Mouse (Mus musculus) embryonic facial prominence, embryonic 14.5 days (tissue): ENCODE measurements at regions not wholly inside any gene's neighbourhood (a gene's known extent, or its start where the extent isn't known, plus 50 kb on each side); places are given as distances from the start of the nearest gene placed in this dataset.

ENCODE experiments used
- ATAC-seq: fragments of 200-750 bp; cut with Nextera tagmentation; 2 replicates; pipeline ENCODE4 v1.8.0; 2017; ENCODE audit warnings: low read depth, moderate number of reproducible peaks, moderate TSS enrichment
- DNase-seq: peaks from one replicate; pipeline ENCODE4 v3.0.0-alpha.2; 2015; ENCODE audit warnings: low spot score
- H3K27ac ChIP-seq: fragments of 300-500 bp; sonication (generic); replicated peaks from 2 replicates; pipeline ENCODE4 v1.5.1; 2014; ENCODE audit warnings: low read depth, mild to moderate bottlenecking, low read length, moderate library complexity
- H3K27me3 ChIP-seq: fragments of 300-500 bp; sonication (generic); replicated peaks from 2 replicates; pipeline ENCODE4 v1.6.1; 2014; ENCODE audit warnings: low read length; ENCODE audit not compliant: control insufficient read depth, insufficient read depth
- H3K36me3 ChIP-seq: fragments of 300-500 bp; sonication (generic); 2 replicates; pipeline ENCODE4 v1.6.1; 2014; ENCODE audit warnings: low read length, mixed read lengths; ENCODE audit not compliant: control insufficient read depth, insufficient read depth
- H3K4me1 ChIP-seq: fragments of 300-500 bp; sonication (generic); 2 replicates; pipeline ENCODE4 v1.6.1; 2014; ENCODE audit warnings: antibody characterized with exemption, low read length; ENCODE audit not compliant: control insufficient read depth, insufficient read depth
- H3K4me2 ChIP-seq: fragments of 300-500 bp; sonication (generic); 2 replicates; pipeline ENCODE4 v1.6.1; 2014; ENCODE audit warnings: low read depth, mild to moderate bottlenecking, low read length, moderate library complexity, mixed read lengths
- H3K4me3 ChIP-seq: fragments of 300-500 bp; sonication (generic); 2 replicates; pipeline ENCODE4 v1.5.1; 2014; ENCODE audit warnings: low read depth, mild to moderate bottlenecking, low read length
- H3K9ac ChIP-seq: fragments of 300-500 bp; sonication (generic); 2 replicates; pipeline ENCODE4 v1.6.1; 2014; ENCODE audit warnings: low read depth, mild to moderate bottlenecking, low read length, moderate library complexity, mixed read lengths
- H3K9me3 ChIP-seq: fragments of 300-500 bp; sonication (generic); 2 replicates; pipeline ENCODE4 v1.6.1; 2016; ENCODE audit warnings: low read length; ENCODE audit not compliant: control insufficient read depth
- WGBS: fragments of 180-500 bp; shearing (Covaris S2); extraction: QIAGEN DNeasy Blood & Tissue Kit; methylation state at CpG from one replicate; pipeline ENCODE4 v1.1.7; 2014; 5-methylcytosine and 5-hydroxymethylcytosine counted together

DNA sequence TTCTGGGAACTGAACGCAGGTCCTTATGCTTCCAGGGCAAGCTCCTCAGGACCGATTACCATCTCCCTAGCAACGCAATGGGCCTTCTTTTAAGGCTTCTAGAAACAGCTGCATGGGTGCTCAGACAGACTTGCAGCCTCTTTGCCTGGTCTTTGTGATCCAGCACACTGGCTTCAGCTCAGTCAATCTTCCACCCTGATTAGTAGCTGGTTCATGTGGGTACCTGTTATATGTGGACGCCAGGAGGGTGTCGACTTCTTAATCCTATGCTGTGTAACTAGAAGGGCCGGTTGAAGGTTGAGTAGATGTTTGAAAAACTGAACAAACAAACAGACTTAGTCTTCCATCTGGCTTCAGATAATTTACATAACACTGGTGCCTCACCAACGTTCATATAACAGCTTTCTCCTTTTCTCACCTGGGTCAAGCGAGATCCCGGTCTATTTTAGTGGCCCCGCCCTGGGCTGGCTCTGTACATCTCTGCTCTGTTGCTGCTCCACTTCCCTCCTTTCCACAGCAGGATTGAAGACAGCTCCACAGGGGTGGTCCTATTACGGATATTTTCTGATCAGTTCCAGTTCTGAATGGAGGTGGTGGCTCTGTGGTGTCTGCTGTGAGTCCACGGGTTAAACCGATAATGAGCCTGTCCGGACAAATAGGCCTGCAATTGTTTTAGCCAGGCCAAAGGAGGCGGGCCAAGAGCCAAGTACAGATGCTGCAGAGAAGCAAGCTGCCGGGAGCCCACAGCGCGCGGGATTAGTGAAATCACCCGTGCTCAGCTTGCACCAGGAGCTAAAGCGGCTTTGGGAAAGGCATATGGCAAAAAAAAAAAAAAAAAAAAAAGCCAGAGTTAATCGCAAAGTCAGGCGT, 102.4 kb upstream of the St6galnac5 start:
- Histone ChIP-seq H3K4me2 (peak overlapping the region; percentile 48), H3K27me3 (no peaks in the 10 kb centered on the region), H3K9ac (0 out of 2 replicates have a peak overlapping the region, but pooled peaks have one; percentile 6), H3K4me3 (peak overlapping the region; percentile 11; the same call in 1 of the 2 replicates), H3K9me3 (no peaks in the 10 kb centered on the region), H3K36me3 (no peaks in the 10 kb centered on the region), H3K27ac (peak overlapping the region; percentile 55; the same call in 1 of the 2 replicates), H3K4me1 (peaks cover 16% of the 10 kb centered on the region)
- WGBS: 39% methylated on average over 22 of the region's 23 CpGs
- DNase-seq (peak; percentile 88), ATAC-seq (peak; percentile 73)

DNA sequence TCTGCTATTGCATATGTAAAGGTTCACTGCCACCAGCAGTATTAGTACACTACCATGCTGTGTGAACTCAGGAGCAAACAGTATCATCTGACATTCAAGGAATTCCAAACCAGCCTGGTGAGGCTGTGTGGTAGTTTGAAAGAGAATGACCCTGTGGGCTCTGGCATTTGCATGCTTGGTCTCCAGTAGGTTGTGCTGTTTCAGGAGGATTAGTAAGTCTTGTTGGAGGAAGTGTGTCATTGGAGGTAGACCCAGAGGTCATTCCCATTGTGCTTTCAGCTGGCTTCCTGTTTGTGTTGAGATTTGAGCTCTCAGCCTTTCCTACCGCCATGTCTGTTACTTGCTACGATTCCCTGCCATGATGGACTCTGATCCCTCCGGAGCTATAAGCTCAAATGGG, 98.3 kb upstream of the St6galnac5 start:
- Histone ChIP-seq H3K36me3 (no peaks in the 10 kb centered on the region), H3K9ac (no peak overlapping the region), H3K27me3 (no peaks in the 10 kb centered on the region), H3K4me2 (no peak overlapping the region), H3K9me3 (no peaks in the 10 kb centered on the region), H3K27ac (no peak overlapping the region), H3K4me3 (no peak overlapping the region), H3K4me1 (peaks cover 14% of the 10 kb centered on the region)
- no peak for ATAC-seq
- 79% methylated on average over 3 of the region's 3 CpGs for WGBS
- DNase-seq: no peak

DNA sequence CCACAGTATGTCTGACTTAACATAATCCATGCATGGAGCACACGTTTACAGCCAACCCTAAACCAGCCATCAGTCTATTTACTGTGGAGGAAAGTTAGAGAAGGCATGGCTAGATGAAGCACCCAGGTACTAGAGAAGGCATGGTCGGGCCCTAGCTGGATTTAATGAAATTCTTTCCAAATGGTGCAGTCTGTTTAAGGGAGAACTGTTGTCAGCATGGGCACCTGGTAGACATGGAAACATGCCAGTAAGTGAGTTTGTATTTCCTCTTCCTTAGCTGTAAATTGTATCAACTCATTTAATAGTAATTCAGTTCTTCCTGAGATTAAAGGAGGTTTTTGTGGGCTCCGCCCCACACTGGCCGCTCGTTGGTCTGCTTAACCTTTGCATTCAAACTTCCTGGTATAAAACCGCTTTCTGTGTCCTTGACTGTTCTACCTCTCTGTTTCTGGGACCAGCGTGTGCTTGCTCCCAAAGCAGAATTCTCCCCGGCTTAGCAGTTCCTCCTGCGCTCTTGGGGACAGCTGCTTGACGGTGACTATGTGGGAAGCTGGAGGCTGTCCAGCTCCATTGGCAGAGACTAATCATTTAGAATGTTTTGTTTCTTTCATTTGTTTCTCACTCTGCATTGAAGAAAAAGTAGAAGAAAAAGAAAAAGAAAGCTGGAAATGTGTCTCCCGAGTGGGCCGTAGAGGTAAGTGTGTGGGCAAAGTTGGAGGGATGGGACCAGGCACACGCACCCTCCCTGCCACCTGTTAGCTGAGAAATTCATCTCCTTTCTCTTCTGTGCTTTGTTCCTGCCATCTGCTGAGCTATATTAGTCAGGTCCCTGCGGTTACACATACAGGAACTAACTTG, 96.0 kb upstream of the St6galnac5 start:
- no peak overlapping the region for H3K27ac ChIP-seq
- H3K9ac ChIP-seq: no peak overlapping the region
- peak; percentile 23 for DNase-seq
- no peaks in the 10 kb centered on the region for H3K36me3 ChIP-seq
- no peak overlapping the region for H3K4me3 ChIP-seq
- WGBS: 66% methylated on average over 14 of the region's 14 CpGs
- H3K27me3 ChIP-seq: no peaks in the 10 kb centered on the region
- H3K4me1 ChIP-seq: no peaks in the 10 kb centered on the region
- no peaks in the 10 kb centered on the region for H3K9me3 ChIP-seq
- no peak overlapping the region for H3K4me2 ChIP-seq
- ATAC-seq: no peak

DNA sequence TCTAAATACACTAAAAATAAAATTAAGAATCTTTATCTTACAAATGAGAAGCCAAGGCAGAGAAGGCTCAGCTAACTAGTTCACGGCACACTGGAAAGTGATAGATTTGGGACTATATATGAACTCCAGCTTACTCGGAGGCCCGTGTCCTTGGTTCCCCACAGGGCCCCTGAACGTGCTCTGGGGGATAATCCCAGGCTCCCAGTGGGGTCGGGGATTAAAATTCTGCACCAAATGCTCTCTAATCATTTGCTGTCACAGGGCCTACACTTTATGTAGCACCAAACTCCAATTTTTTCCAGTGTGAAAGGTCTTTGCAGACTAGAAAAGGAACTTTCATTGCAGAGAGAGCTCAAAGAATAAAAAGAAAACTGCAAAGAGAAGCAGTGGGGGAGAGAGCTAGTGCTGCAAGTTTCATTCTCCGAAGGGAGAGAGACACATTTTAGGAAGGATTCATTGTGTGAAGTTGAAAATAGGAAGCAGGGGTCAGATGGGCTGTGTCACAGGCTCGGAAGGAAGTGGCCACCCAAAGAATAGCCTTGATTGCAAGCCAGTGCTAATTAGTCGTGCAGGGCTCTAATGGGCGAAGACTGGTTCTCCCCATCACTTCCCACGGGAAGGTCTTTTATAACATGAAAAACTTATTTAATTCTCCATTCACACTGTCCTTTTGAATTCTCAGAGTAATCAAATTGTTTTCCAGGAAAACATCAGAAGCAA, 90.3 kb upstream of the St6galnac5 start:
- no peak overlapping the region for H3K4me2 ChIP-seq
- H3K27me3 ChIP-seq: no peaks in the 10 kb centered on the region
- WGBS: 47% methylated on average over 10 of the region's 10 CpGs
- no peak overlapping the region for H3K4me3 ChIP-seq
- no peak overlapping the region for H3K9ac ChIP-seq
- DNase-seq (no peak), ATAC-seq (no peak)
- H3K4me1 ChIP-seq: no peaks in the 10 kb centered on the region
- no peak overlapping the region for H3K27ac ChIP-seq
- H3K9me3 ChIP-seq: no peaks in the 10 kb centered on the region
- H3K36me3 ChIP-seq: no peaks in the 10 kb centered on the region

DNA sequence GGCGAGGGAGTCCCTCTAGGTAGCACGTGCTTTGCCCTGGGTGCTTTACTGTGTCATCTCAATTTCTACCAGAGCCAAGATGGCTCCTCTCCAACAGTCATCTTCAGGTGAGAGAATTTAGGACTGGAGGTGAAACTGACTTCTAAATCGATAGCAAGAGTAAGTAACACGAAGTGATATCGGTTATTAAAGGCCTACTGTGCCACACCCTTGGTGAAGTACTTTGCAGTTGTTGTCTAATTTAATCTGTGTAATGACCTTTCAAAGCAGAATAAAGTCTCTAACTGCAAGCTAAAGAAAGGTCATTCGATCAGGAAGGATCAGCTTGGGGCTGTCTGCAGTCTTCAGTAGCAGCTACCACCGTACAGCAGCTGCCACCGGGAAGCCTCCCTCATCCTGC, 89.5 kb upstream of the St6galnac5 start:
- H3K36me3 ChIP-seq: no peaks in the 10 kb centered on the region
- H3K4me2 ChIP-seq: no peak overlapping the region
- H3K27ac ChIP-seq: no peak overlapping the region
- H3K4me1 ChIP-seq: no peaks in the 10 kb centered on the region
- no peaks in the 10 kb centered on the region for H3K9me3 ChIP-seq
- DNase-seq (no peak), ATAC-seq (no peak)
- H3K9ac ChIP-seq: no peak overlapping the region
- WGBS: 77% methylated on average over 8 of the region's 8 CpGs
- no peaks in the 10 kb centered on the region for H3K27me3 ChIP-seq
- H3K4me3 ChIP-seq: no peak overlapping the region

DNA sequence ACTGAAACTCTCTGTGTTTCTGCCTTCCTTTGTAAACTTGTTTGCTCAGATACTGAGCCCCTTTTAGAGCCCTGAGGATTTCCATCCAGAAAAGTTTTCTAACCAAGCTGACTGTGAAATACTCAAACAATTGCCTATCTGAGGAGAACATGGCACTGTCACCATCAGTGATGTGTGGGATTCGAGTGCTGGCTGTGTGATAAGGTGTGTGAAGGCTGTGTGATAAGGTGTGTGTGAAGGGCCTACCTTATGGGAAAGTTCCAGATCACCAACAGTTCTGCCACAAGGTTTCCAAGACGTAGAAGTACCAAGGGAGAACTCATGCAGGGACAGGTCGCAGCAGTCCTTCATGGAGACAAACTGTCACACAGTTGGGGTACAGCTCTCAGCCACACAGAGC, 89.1 kb upstream of the St6galnac5 start:
- Histone ChIP-seq H3K36me3 (no peaks in the 10 kb centered on the region), H3K9ac (no peak overlapping the region), H3K27ac (no peak overlapping the region), H3K9me3 (no peaks in the 10 kb centered on the region), H3K4me1 (no peaks in the 10 kb centered on the region), H3K4me3 (no peak overlapping the region), H3K4me2 (no peak overlapping the region), H3K27me3 (no peaks in the 10 kb centered on the region)
- DNase-seq: no peak
- ATAC-seq: no peak
- WGBS: 84% methylated on average over 3 of the region's 3 CpGs

DNA sequence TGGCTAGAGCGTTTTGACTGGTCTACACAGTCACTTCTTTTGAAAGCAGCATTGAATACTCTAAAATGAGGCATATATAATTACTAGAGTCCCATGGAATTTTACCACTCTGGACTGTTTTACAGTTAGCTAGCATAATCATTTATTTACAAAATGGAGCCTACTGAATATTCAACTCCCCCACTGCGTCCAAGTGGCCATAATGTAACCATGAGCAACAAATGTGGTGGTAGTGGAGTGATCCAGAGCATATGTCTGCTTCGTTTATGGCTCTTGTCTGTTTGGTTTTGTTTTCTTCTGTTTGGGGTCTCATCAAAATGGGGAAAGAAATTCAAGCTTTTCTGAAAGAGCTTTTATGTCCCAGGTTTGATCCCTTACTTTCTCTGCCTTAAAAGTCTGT, 83.8 kb upstream of the St6galnac5 start:
- Histone ChIP-seq H3K9me3 (no peaks in the 10 kb centered on the region), H3K27me3 (no peaks in the 10 kb centered on the region), H3K36me3 (no peaks in the 10 kb centered on the region), H3K4me2 (no peak overlapping the region), H3K4me1 (no peaks in the 10 kb centered on the region), H3K9ac (no peak overlapping the region), H3K4me3 (no peak overlapping the region), H3K27ac (no peak overlapping the region)
- ATAC-seq: no peak
- 82% methylated on average over 3 of the region's 3 CpGs for WGBS
- no peak for DNase-seq

DNA sequence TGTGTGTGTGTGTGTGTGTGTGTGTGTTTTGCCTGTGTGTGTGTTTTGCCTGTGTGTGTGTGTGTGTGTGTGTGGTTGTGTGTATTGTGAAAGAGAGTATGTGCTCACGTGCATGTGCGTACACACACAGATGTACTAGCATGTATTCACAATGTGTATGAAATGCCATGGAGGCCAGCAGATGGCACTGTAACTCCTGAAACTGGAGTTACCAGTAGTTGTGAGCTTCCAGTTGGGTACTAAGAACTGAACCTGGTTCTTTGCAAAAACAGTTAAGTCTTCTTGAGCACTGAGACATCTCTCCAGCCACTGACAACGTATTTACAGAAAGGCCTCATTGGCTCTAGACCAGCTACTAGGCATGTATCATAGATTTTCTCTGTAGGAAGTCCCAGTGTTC, 71.1 kb upstream of the St6galnac5 start:
- WGBS: 92% methylated on average over 3 of the region's 3 CpGs
- Histone ChIP-seq H3K36me3 (no peaks in the 10 kb centered on the region), H3K9me3 (no peaks in the 10 kb centered on the region), H3K9ac (no peak overlapping the region), H3K27ac (no peak overlapping the region), H3K4me1 (no peaks in the 10 kb centered on the region), H3K4me2 (no peak overlapping the region), H3K27me3 (no peaks in the 10 kb centered on the region), H3K4me3 (no peak overlapping the region)
- DNase-seq (no peak), ATAC-seq (no peak)
